Mouse (Mus musculus): ENCODE results near the gene Defb6.

Defb6 gene

GRCm38 (mm10) chr8:19225161-19225560, at the start of gene Defb6:
Gene Defb6, plus strand, starts transcription at chr8:19225478.
- DNase-seq = no peak

GRCm38 (mm10) chr8:19238101-19238500, 12.8 kb downstream of the Defb6 start:
- no peak for DNase-seq

- DNase-seq = no peak
Measured at GRCm38 (mm10) chr8:19239616-19240015, 14.3 kb downstream of the Defb6 start, which contains the start of gene Defb46. Gene Defb46, plus strand, starts transcription at chr8:19239916.

- no peak for DNase-seq
Measured at GRCm38 (mm10) chr8:19247280-19247679, 22.0 kb downstream of the Defb6 start, which contains the start of gene Defb5. Gene Defb5, plus strand, starts transcription at chr8:19247580.

GRCm38 (mm10) chr8:19258136-19258535, 32.9 kb downstream of the Defb6 start:
- no peak for DNase-seq

GRCm38 (mm10) chr8:19259667-19260066, 34.4 kb downstream of the Defb6 start:
- DNase-seq = no peak
